Mouse (Mus musculus): Measurements from ENCODE around the gene Degs2. TPM values are rescaled to one million over a fixed set of nuclear protein-coding genes. Genes with fewer than 3 reads are reported as not detected.

Degs2 gene
- polyA plus RNA-seq, 1 experiment = 0.11 TPM

DNA sequence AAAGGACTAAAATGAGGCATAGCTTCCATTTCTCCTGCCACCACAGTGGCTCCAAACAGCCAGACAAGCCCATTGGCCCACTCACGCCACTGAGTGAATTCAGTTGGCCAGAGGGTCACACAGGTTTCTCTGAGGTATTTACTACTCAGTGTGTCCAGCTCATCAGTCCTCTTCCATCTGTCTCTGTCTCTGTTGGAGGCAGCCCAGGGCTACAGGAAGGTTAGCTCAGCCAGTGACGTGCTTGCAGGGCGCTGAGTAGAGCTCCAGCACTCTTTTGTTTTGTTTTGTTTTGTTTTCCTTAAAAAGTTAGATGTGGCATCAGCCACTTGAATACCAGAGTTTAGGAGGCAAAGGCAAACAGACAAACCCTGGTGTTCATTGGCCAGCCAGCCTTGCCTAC lies 28.6 kb downstream of the Degs2 start:
- H3K79me2 ChIP-seq (ENCODE audit: control insufficient read depth, insufficient read depth) = no peaks in the 10 kb centered on the region
- no peak overlapping the region for H3K4me3 ChIP-seq
- no peak for TF ChIP-seq MYOG (IDR thresholded peaks at IDR 0.05; ENCODE audit: control insufficient read depth in 1 of 3, insufficient read depth in 1 of 3, insufficient read length in 2 of 3, low read depth in 2 of 3)
- TF ChIP-seq E2F4 (IDR thresholded peaks at IDR 0.05; ENCODE audit: insufficient read depth) = no peak
- TF ChIP-seq POLR2A (IDR thresholded peaks at IDR 0.05; ENCODE audit: insufficient read length, low read depth) = no peak
- no peaks in the 10 kb centered on the region for H3K36me3 ChIP-seq (ENCODE audit: control insufficient read depth, insufficient read depth)
- H3K4me2 ChIP-seq (ENCODE audit: low read depth) = no peak overlapping the region
- no peak overlapping the region for H3ac ChIP-seq (ENCODE audit: control insufficient read depth, insufficient read length)
- H3K27me3 ChIP-seq (ENCODE audit: control insufficient read depth, insufficient read depth, insufficient read length) = no peaks in the 10 kb centered on the region

DNA sequence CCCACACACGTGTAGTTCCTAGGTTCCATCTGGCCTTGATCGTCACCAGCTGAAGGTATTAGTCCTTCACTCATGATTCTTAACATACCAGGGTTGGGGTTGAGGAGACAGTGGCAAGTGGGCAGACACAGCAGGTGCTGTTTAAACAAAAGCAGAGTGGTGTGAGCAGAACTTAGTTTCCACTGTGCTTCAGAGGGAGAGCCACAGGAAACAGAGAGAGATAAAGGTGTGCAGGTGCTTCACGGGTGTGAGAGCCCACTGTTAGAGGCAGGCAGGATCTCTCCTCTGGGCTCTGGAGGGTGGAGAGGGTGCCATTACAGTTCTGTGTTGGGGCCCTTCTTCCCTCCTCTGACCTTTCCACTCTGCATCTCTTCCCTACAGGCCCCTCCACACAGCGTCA lies 29.2 kb downstream of the Degs2 start:
- Histone ChIP-seq H3K4me3 (no peak overlapping the region), H3ac (ENCODE audit: control insufficient read depth, insufficient read length) (no peak overlapping the region), H3K36me3 (ENCODE audit: control insufficient read depth, insufficient read depth) (no peaks in the 10 kb centered on the region), H3K4me2 (ENCODE audit: low read depth) (no peak overlapping the region), H3K27me3 (ENCODE audit: control insufficient read depth, insufficient read depth, insufficient read length) (no peaks in the 10 kb centered on the region), H3K79me2 (ENCODE audit: control insufficient read depth, insufficient read depth) (no peaks in the 10 kb centered on the region)
- TF ChIP-seq USF1 (IDR thresholded peaks at IDR 0.05; ENCODE audit: low read depth) (no peak), MYOG (IDR thresholded peaks at IDR 0.05; ENCODE audit: control insufficient read depth in 1 of 3, insufficient read depth in 1 of 3, insufficient read length in 2 of 3, low read depth in 2 of 3) (no peak), MAX (IDR thresholded peaks at IDR 0.05; ENCODE audit: low read depth) (no peak), SRF (IDR thresholded peaks at IDR 0.05; ENCODE audit: control insufficient read depth, insufficient read length, low read depth) (no peak), TCF12 (IDR thresholded peaks at IDR 0.05; ENCODE audit: insufficient read depth, poor library complexity, severe bottlenecking) (no peak), TCF3 (IDR thresholded peaks at IDR 0.05; ENCODE audit: insufficient read length, low read depth) (no peak), REST (IDR thresholded peaks at IDR 0.05; ENCODE audit: insufficient read depth, insufficient read length) (no peak), MYOD1 (IDR thresholded peaks at IDR 0.05; ENCODE audit: control insufficient read depth in 1 of 3, insufficient read length in 2 of 3, low read depth in 2 of 3) (no peak)

DNA sequence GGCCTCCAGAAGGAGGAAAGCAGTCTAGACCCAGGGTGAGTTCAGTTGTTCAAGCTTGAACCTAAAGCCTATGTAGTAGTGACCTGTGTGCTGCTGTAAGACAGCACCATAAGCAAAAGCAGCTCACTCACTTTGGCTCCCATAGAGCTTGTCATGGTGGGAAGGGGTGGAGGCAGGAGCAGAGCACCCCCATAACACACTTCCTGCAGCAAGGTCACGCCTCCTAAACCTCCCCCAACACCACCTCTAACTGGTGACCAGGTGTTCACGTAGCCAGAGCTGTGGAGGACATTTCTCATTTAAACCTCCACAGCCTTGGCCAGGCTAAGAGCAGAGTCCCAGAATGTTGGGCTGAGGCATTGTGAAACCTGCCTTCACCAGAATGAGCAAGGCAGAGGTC lies 30.6 kb downstream of the Degs2 start:
- H3K27me3 ChIP-seq (ENCODE audit: control insufficient read depth, insufficient read depth, insufficient read length) = no peaks in the 10 kb centered on the region
- H3K79me2 ChIP-seq (ENCODE audit: control insufficient read depth, insufficient read depth) = no peaks in the 10 kb centered on the region
- no peak overlapping the region for H3ac ChIP-seq (ENCODE audit: control insufficient read depth, insufficient read length)
- no peaks in the 10 kb centered on the region for H3K36me3 ChIP-seq (ENCODE audit: control insufficient read depth, insufficient read depth)
- no peak overlapping the region for H3K4me2 ChIP-seq (ENCODE audit: low read depth)
- no peak overlapping the region for H3K4me3 ChIP-seq
- TF ChIP-seq SRF (IDR thresholded peaks at IDR 0.05; ENCODE audit: control insufficient read depth, insufficient read length, low read depth) (no peak), USF1 (IDR thresholded peaks at IDR 0.05; ENCODE audit: low read depth) (no peak), POLR2AphosphoS2 (IDR thresholded peaks at IDR 0.05; ENCODE audit: insufficient read length, low read depth) (no peak), MAX (IDR thresholded peaks at IDR 0.05; ENCODE audit: low read depth) (no peak), MYOG (IDR thresholded peaks at IDR 0.05; ENCODE audit: control insufficient read depth in 1 of 3, insufficient read depth in 1 of 3, insufficient read length in 2 of 3, low read depth in 2 of 3) (no peak), E2F4 (IDR thresholded peaks at IDR 0.05; ENCODE audit: insufficient read depth) (no peak), CEBPB (IDR thresholded peaks at IDR 0.05; ENCODE audit: insufficient read depth, poor library complexity, severe bottlenecking) (no peak), TCF3 (IDR thresholded peaks at IDR 0.05; ENCODE audit: insufficient read length, low read depth) (no peak), REST (IDR thresholded peaks at IDR 0.05; ENCODE audit: insufficient read depth, insufficient read length) (no peak), POLR2A (IDR thresholded peaks at IDR 0.05; ENCODE audit: insufficient read length, low read depth) (no peak), TCF12 (IDR thresholded peaks at IDR 0.05; ENCODE audit: insufficient read depth, poor library complexity, severe bottlenecking) (no peak), MYOD1 (IDR thresholded peaks at IDR 0.05; ENCODE audit: control insufficient read depth in 1 of 3, insufficient read length in 2 of 3, low read depth in 2 of 3) (no peak)

DNA sequence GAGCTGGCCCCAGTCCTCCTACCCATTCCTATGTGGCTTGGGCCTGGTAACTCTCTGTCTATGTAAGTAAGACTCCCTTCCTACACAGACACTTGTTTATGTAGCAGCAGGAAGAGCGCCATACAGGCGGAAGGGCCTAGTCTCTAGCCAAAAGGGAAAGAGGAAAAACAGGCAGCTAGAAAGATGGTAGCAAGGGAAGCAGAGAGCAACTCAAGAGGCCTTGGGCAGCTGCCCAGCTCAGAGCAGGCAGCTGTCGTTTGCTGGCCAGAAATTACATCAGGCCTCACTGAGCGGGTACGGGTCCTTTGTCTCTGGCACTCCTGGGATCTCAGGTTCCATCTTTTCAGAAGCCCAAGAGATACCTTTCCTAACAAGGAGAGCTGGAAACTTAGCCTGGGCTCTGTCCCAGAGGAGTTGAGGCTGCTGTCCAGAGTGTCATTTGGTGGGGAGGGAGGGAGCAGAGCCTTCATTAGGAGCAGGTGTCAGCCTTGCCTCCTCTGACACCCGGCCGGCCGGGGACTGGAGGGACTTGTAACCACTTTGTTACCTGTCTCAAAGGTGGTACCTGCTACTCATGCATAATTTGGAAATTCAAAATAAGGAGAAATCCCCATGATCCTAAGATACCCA lies 33.4 kb downstream of the Degs2 start:
- Histone ChIP-seq H3ac (ENCODE audit: control insufficient read depth, insufficient read length) (no peak overlapping the region), H3K4me3 (no peak overlapping the region), H3K4me2 (ENCODE audit: low read depth) (no peak overlapping the region), H3K36me3 (ENCODE audit: control insufficient read depth, insufficient read depth) (no peaks in the 10 kb centered on the region), H3K79me2 (ENCODE audit: control insufficient read depth, insufficient read depth) (no peaks in the 10 kb centered on the region), H3K27me3 (ENCODE audit: control insufficient read depth, insufficient read depth, insufficient read length) (no peaks in the 10 kb centered on the region)
- TF ChIP-seq SRF (IDR thresholded peaks at IDR 0.05; ENCODE audit: control insufficient read depth, insufficient read length, low read depth) = no peak
- TF ChIP-seq MYOD1 (IDR thresholded peaks at IDR 0.05; ENCODE audit: control insufficient read depth in 1 of 3, insufficient read length in 2 of 3, low read depth in 2 of 3) = peak in 2 of 3 experiments; percentile 73 to 83
- TF ChIP-seq POLR2A (IDR thresholded peaks at IDR 0.05; ENCODE audit: insufficient read length, low read depth) = no peak
- TF ChIP-seq MYOG (IDR thresholded peaks at IDR 0.05; ENCODE audit: control insufficient read depth in 1 of 3, insufficient read depth in 1 of 3, insufficient read length in 2 of 3, low read depth in 2 of 3) = peak; percentile 58 to 91 (median 75)
- no peak for TF ChIP-seq MAX (IDR thresholded peaks at IDR 0.05; ENCODE audit: low read depth)
- no peak for TF ChIP-seq E2F4 (IDR thresholded peaks at IDR 0.05; ENCODE audit: insufficient read depth)

DNA sequence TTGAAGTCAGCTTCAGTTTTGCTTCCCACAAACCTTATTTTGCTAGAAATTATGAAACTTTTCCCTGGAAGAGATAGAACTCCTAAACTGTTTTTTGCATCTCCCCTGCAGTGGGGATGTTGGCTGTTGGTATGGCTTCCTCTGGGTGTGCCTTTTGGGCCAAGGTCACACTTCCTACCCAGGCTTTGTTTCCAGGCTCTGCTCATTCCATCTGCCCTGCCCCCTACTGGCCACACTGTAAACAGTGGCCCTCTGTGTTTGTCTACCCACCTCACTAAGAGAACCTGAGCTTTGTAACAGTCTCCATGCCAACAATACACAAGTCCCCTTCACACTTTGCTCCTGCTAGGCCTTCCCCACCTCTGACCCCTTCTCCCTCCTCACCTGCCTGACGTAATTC lies 44.8 kb downstream of the Degs2 start:
- TF ChIP-seq POLR2A (IDR thresholded peaks at IDR 0.05; ENCODE audit: insufficient read length, low read depth) = no peak
- no peak for TF ChIP-seq CEBPB (IDR thresholded peaks at IDR 0.05; ENCODE audit: insufficient read depth, poor library complexity, severe bottlenecking)
- TF ChIP-seq SRF (IDR thresholded peaks at IDR 0.05; ENCODE audit: control insufficient read depth, insufficient read length, low read depth) = no peak
- no peak for TF ChIP-seq TCF12 (IDR thresholded peaks at IDR 0.05; ENCODE audit: insufficient read depth, poor library complexity, severe bottlenecking)
- Histone ChIP-seq H3K4me3 (no peak overlapping the region), H3K4me2 (ENCODE audit: low read depth) (no peak overlapping the region), H3K36me3 (ENCODE audit: control insufficient read depth, insufficient read depth) (peaks cover 14% of the 10 kb centered on the region), H3K27me3 (ENCODE audit: control insufficient read depth, insufficient read depth, insufficient read length) (no peaks in the 10 kb centered on the region), H3K79me2 (ENCODE audit: control insufficient read depth, insufficient read depth) (no peaks in the 10 kb centered on the region), H3ac (ENCODE audit: control insufficient read depth, insufficient read length) (no peak overlapping the region)

Data from myocyte (in vitro differentiated cells).